Mouse (Mus musculus): ENCODE results near the gene Lrrc37a. TPM values are rescaled to one million over a fixed set of nuclear protein-coding genes. Genes with fewer than 3 reads are reported as not detected.

Lrrc37a gene
- polyA plus RNA-seq, 1 experiment from 2014 or later, result not detected

Other genes starting within 250 kb of the Lrrc37a start
- 3.7 and 3.9 TPM in 2 replicates for gene Map3k14, start 237.1 kb downstream of the Lrrc37a start, polyA plus RNA-seq (2015; fragmentation: Nextera tagmentation; extraction: Ambion mirVana)
- gene Arhgap27, start 140.9 kb downstream of the Lrrc37a start, polyA plus RNA-seq (2015; fragmentation: Nextera tagmentation; extraction: Ambion mirVana), result 2.5 and 3.0 TPM in 2 replicates
- gene Plekhm1, start 91.9 kb downstream of the Lrrc37a start, polyA plus RNA-seq (2015; fragmentation: Nextera tagmentation; extraction: Ambion mirVana), result 8.8 and 8.9 TPM in 2 replicates
- not detected in 2 replicates for gene Gm884, start 116.5 kb upstream of the Lrrc37a start, polyA plus RNA-seq (2015; fragmentation: Nextera tagmentation; extraction: Ambion mirVana)
- gene Lyzl6, start 134.3 kb upstream of the Lrrc37a start, polyA plus RNA-seq (2015; fragmentation: Nextera tagmentation; extraction: Ambion mirVana), result not detected in 2 replicates
- gene Rprml, start 145.0 kb upstream of the Lrrc37a start, polyA plus RNA-seq (2015; fragmentation: Nextera tagmentation; extraction: Ambion mirVana), result 8.8 TPM in 2 replicates
- gene Gosr2, start 193.3 kb upstream of the Lrrc37a start, polyA plus RNA-seq (2015; fragmentation: Nextera tagmentation; extraction: Ambion mirVana), result 103 TPM in 2 replicates
- gene Wnt9b, start 245.2 kb upstream of the Lrrc37a start, polyA plus RNA-seq (2015; fragmentation: Nextera tagmentation; extraction: Ambion mirVana), result 0.10 and 0.29 TPM in 2 replicates